Mouse (Mus musculus): Measurements from ENCODE around the gene Ppp1r14a. TPM values are rescaled to one million over a fixed set of nuclear protein-coding genes. Genes with fewer than 3 reads are reported as not detected.

Ppp1r14a gene
- total and polyA plus RNA-seq, 3 experiments = 3.8 to 7.1 TPM; not detected in 1

GRCm38 (mm10) chr7:29294111-29294761, 5.1 kb downstream of the Ppp1r14a start:
- Histone ChIP-seq H3K27me3 (ENCODE audit: control insufficient read depth in 1 of 2, insufficient read depth in 2 of 2, low read length in 2 of 2) (no peaks in the 10 kb centered on the region), H3K36me3 (ENCODE audit: control insufficient read depth in 1 of 2, insufficient read depth in 2 of 2, low read length in 2 of 2) (no peaks in the 10 kb centered on the region), H3K9me3 (replicated peaks; ENCODE audit: insufficient read depth, low read length) (no peaks in the 10 kb centered on the region), H3K4me3 (ENCODE audit: control insufficient read depth in 1 of 2, insufficient read depth in 1 of 2, low read depth in 2 of 2, low read length in 2 of 2) (no peak overlapping the region), H3K9ac (ENCODE audit: control insufficient read depth, low read depth, low read length, poor library complexity, severe bottlenecking) (no peak overlapping the region), H3K79me2 (ENCODE audit: control insufficient read depth, insufficient read depth, low read length, poor library complexity) (no peaks in the 10 kb centered on the region), H3K27ac (ENCODE audit: control insufficient read depth, low read depth, low read length) (no peak overlapping the region), H3K4me1 (ENCODE audit: control insufficient read depth in 1 of 2, insufficient read depth in 2 of 2, low read length in 2 of 2) (peaks cover 5 to 12% of the 10 kb centered on the region in 2 experiments; a peak in 1 of 4 replicates)
- DNase-seq (ENCODE audit: low read depth, low spot score) = no peak
- no peak for TF ChIP-seq MYC (IDR thresholded peaks at IDR 0.05; ENCODE audit: low read depth, low read length)
- no peak for TF ChIP-seq TCF12 (IDR thresholded peaks at IDR 0.05; ENCODE audit: low read depth, low read length)
- no peak for TF ChIP-seq MAZ (IDR thresholded peaks at IDR 0.05; ENCODE audit: low read depth, low read length)
- TF ChIP-seq POLR2AphosphoS5 (IDR thresholded peaks at IDR 0.05; ENCODE audit: borderline replicate concordance, low read depth, low read length) = no peak
- TF ChIP-seq ZKSCAN1 (IDR thresholded peaks at IDR 0.05; ENCODE audit: low read depth, low read length) = no peak
- no peak for TF ChIP-seq SIN3A (IDR thresholded peaks at IDR 0.05; ENCODE audit: low read length)
- TF ChIP-seq RCOR1 (IDR thresholded peaks at IDR 0.05; ENCODE audit: low read depth, low read length) = no peak
- no peak for TF ChIP-seq TBP (IDR thresholded peaks at IDR 0.05; ENCODE audit: low read depth, low read length)
- TF ChIP-seq NRF1 (IDR thresholded peaks at IDR 0.05; ENCODE audit: insufficient read depth, low read depth, low read length, poor library complexity, severe bottlenecking) = no peak
- TF ChIP-seq MXI1 (IDR thresholded peaks at IDR 0.05; ENCODE audit: low read depth, low read length) = no peak
- TF ChIP-seq RAD21 (IDR thresholded peaks at IDR 0.05; ENCODE audit: low read depth, low read length) = no peak
- no peak for TF ChIP-seq TAL1 (IDR thresholded peaks at IDR 0.05; ENCODE audit: low read length)
- TF ChIP-seq E2F4 (IDR thresholded peaks at IDR 0.05; ENCODE audit: borderline replicate concordance, low read depth, low read length) = no peak
- TF ChIP-seq CHD2 (IDR thresholded peaks at IDR 0.05; ENCODE audit: low read length) = no peak

GRCm38 (mm10) chr7:29295861-29296647, 6.9 kb downstream of the Ppp1r14a start:
- Histone ChIP-seq H3K4me3 (ENCODE audit: control insufficient read depth in 1 of 2, insufficient read depth in 1 of 2, low read depth in 2 of 2, low read length in 2 of 2) (no peak overlapping the region), H3K27me3 (ENCODE audit: control insufficient read depth in 1 of 2, insufficient read depth in 2 of 2, low read length in 2 of 2) (no peaks in the 10 kb centered on the region), H3K27ac (ENCODE audit: control insufficient read depth, low read depth, low read length) (no peak overlapping the region), H3K36me3 (ENCODE audit: control insufficient read depth in 1 of 2, insufficient read depth in 2 of 2, low read length in 2 of 2) (no peaks in the 10 kb centered on the region), H3K79me2 (ENCODE audit: control insufficient read depth, insufficient read depth, low read length, poor library complexity) (no peaks in the 10 kb centered on the region), H3K9ac (ENCODE audit: control insufficient read depth, low read depth, low read length, poor library complexity, severe bottlenecking) (no peak overlapping the region), H3K9me3 (replicated peaks; ENCODE audit: insufficient read depth, low read length) (no peaks in the 10 kb centered on the region), H3K4me1 (ENCODE audit: control insufficient read depth in 1 of 2, insufficient read depth in 2 of 2, low read length in 2 of 2) (peaks cover 3 to 8% of the 10 kb centered on the region in 2 experiments; a peak in 1 of 4 replicates)
- DNase-seq (ENCODE audit: low read depth, low spot score) = no peak
- TF ChIP-seq ELF1 (IDR thresholded peaks at IDR 0.05; ENCODE audit: low read depth, low read length) (no peak), GATA1 (IDR thresholded peaks at IDR 0.05; ENCODE audit: low read depth, low read length) (no peak), ETS1 (IDR thresholded peaks at IDR 0.05; ENCODE audit: low read depth, low read length) (no peak), MEF2A (IDR thresholded peaks at IDR 0.05; ENCODE audit: extremely low read depth, insufficient replicate concordance, low read depth, low read length, poor library complexity, severe bottlenecking) (no peak), POLR2AphosphoS5 (IDR thresholded peaks at IDR 0.05; ENCODE audit: borderline replicate concordance, low read depth, low read length) (no peak), ZNF384 (IDR thresholded peaks at IDR 0.05; ENCODE audit: low read depth, low read length) (no peak; the same call in 1 of the 2 replicates), ZC3H11A (IDR thresholded peaks at IDR 0.05; ENCODE audit: low read depth, low read length) (no peak), ZKSCAN1 (IDR thresholded peaks at IDR 0.05; ENCODE audit: low read depth, low read length) (no peak), MAZ (IDR thresholded peaks at IDR 0.05; ENCODE audit: low read depth, low read length) (no peak), KAT2A (conservative IDR thresholded peaks at IDR 0.05; ENCODE audit: low read depth, low read length) (no peak), RCOR1 (IDR thresholded peaks at IDR 0.05; ENCODE audit: low read depth, low read length) (no peak), TBP (IDR thresholded peaks at IDR 0.05; ENCODE audit: low read depth, low read length) (no peak), USF2 (IDR thresholded peaks at IDR 0.05; ENCODE audit: borderline replicate concordance in 1 of 2, insufficient read depth in 1 of 2, low read depth in 1 of 2, low read length in 2 of 2) (no peak), BHLHE40 (IDR thresholded peaks at IDR 0.05; ENCODE audit: borderline replicate concordance, low read depth, low read length) (no peak), HCFC1 (IDR thresholded peaks at IDR 0.05; ENCODE audit: low read depth, low read length) (no peak), RAD21 (IDR thresholded peaks at IDR 0.05; ENCODE audit: low read depth, low read length) (no peak), USF1 (IDR thresholded peaks at IDR 0.05; ENCODE audit: low read depth, low read length) (no peak)

All from MEL (cell line).